Mouse (Mus musculus) CH12.LX (cell line): Measurements from ENCODE around the gene Asb15. TPM values are rescaled to one million over a fixed set of nuclear protein-coding genes. Genes with fewer than 3 reads are reported as not detected.

ENCODE experiments used
- DNase-seq: peaks from one replicate; pipeline ENCODE4 v3.0.0-alpha.2; 2013; ENCODE audit errors: extremely low read depth
- H3K27ac ChIP-seq: 2 replicates; pipeline ENCODE4 v1.5.1; 2012; ENCODE audit warnings: low read depth, mild to moderate bottlenecking, control low read depth, moderate library complexity; ENCODE audit not compliant: insufficient read depth
- H3K27me3 ChIP-seq: replicated peaks from 2 replicates; pipeline ENCODE3; 2012; ENCODE audit warnings: inconsistent platforms
- H3K36me3 ChIP-seq, 2 experiments: replicated peaks in 1 of 2; 2 replicates each; pipeline versions ENCODE3 to v1.6.1; 2012; ENCODE audit warnings: inconsistent platforms in 1 of 2, low read length in 1 of 2, mild to moderate bottlenecking in 1 of 2, mixed read lengths in 1 of 2, moderate library complexity in 1 of 2; ENCODE audit not compliant: control insufficient read depth in 1 of 2, insufficient read depth in 1 of 2
- H3K4me1 ChIP-seq, 2 experiments: 2 replicates each; pipeline ENCODE4 v1.6.1; 2012; ENCODE audit warnings: inconsistent platforms in 1 of 2, moderate library complexity in 1 of 2; ENCODE audit not compliant: insufficient read depth in 2 of 2, control insufficient read depth in 1 of 2
- H3K4me2 ChIP-seq: 2 replicates; pipeline ENCODE4 v1.6.1; 2012; ENCODE audit warnings: low read depth, mild to moderate bottlenecking, control low read depth; ENCODE audit not compliant: poor library complexity, insufficient read depth, severe bottlenecking
- H3K4me3 ChIP-seq, 3 experiments: fragments of 150-350 bp in 1 of 3; sonication (generic) in 1 of 3; replicated peaks in 1 of 3; 2 replicates each; pipeline versions ENCODE3 to v1.5.1; 2011 to 2012; ENCODE audit warnings: low read depth in 2 of 3, low read length in 2 of 3, mild to moderate bottlenecking in 2 of 3, moderate library complexity in 2 of 3, control low read depth in 1 of 3, improper control_type of control experiment in 1 of 3, inconsistent platforms in 1 of 3, mixed read lengths in 1 of 3; ENCODE audit not compliant: poor library complexity in 1 of 3
- H3K79me2 ChIP-seq: replicated peaks from 2 replicates; pipeline ENCODE4 v1.6.1; 2012; ENCODE audit warnings: mild to moderate bottlenecking, moderate library complexity; ENCODE audit not compliant: control insufficient read depth, poor library complexity, insufficient read depth, severe bottlenecking; ENCODE audit errors: extremely low read depth
- H3K9ac ChIP-seq: 2 replicates; pipeline ENCODE4 v1.6.1; 2012; ENCODE audit warnings: low read depth, mild to moderate bottlenecking, control low read depth, moderate library complexity; ENCODE audit not compliant: insufficient read depth
- H3K9me3 ChIP-seq: replicated peaks from 2 replicates; pipeline ENCODE3; 2012; ENCODE audit warnings: low read length, inconsistent platforms, mixed read lengths
- CHD1 ChIP-seq: IDR thresholded peaks from 2 replicates; pipeline ENCODE4 v1.6.1; 2012; ENCODE audit warnings: low read depth, low read length, improper control_type of control experiment, inconsistent platforms
- CTCF ChIP-seq, 2 experiments: IDR thresholded peaks in 1 of 2; conservative IDR thresholded peaks in 1 of 2; 2 replicates each; pipeline ENCODE4 v1.5.1; 2011 to 2012; ENCODE audit warnings: low read depth in 2 of 2, low read length in 2 of 2, improper control_type of control experiment in 1 of 2, inconsistent platforms in 1 of 2, mild to moderate bottlenecking in 1 of 2, moderate library complexity in 1 of 2
- GABPA ChIP-seq: IDR thresholded peaks from 2 replicates; pipeline ENCODE4 v1.6.1; 2012; ENCODE audit warnings: low read depth, low read length, improper control_type of control experiment, inconsistent platforms; ENCODE audit not compliant: insufficient replicate concordance
- JUN ChIP-seq: IDR thresholded peaks from 2 replicates; pipeline ENCODE4 v1.6.1; 2011; ENCODE audit warnings: low read depth, mild to moderate bottlenecking, low read length, improper control_type of control experiment, moderate library complexity; ENCODE audit not compliant: insufficient read depth
- MAX ChIP-seq: IDR thresholded peaks from 2 replicates; pipeline ENCODE4 v1.6.1; 2011; ENCODE audit warnings: low read length, improper control_type of control experiment
- MEF2A ChIP-seq: IDR thresholded peaks from 2 replicates; pipeline ENCODE4 v1.6.1; 2014; ENCODE audit warnings: low read depth, mild to moderate bottlenecking, inconsistent platforms, low read length, improper control_type of control experiment, borderline replicate concordance
- MXI1 ChIP-seq: IDR thresholded peaks from 2 replicates; pipeline ENCODE4 v1.6.1; 2011; ENCODE audit warnings: mild to moderate bottlenecking, low read depth, low read length, improper control_type of control experiment
- MYC ChIP-seq: IDR thresholded peaks from 2 replicates; pipeline ENCODE4 v1.6.1; 2011; ENCODE audit warnings: low read depth, mild to moderate bottlenecking, improper control_type of control experiment, low read length
- POLR2A ChIP-seq: IDR thresholded peaks from 2 replicates; pipeline ENCODE4 v1.6.1; 2011; ENCODE audit warnings: low read depth, mild to moderate bottlenecking, improper control_type of control experiment, low read length
- RAD21 ChIP-seq: IDR thresholded peaks from 2 replicates; pipeline ENCODE4 v1.6.1; 2011; ENCODE audit warnings: low read depth, mild to moderate bottlenecking, low read length, improper control_type of control experiment, moderate library complexity
- RCOR1 ChIP-seq: conservative IDR thresholded peaks from 2 replicates; pipeline ENCODE4 v1.6.1; 2012; ENCODE audit warnings: low read depth, mild to moderate bottlenecking, inconsistent platforms, low read length, improper control_type of control experiment
- SIN3A ChIP-seq: IDR thresholded peaks from 2 replicates; pipeline ENCODE4 v1.6.1; 2012; ENCODE audit warnings: low read length, improper control_type of control experiment, inconsistent platforms
- SMC3 ChIP-seq: IDR thresholded peaks from 2 replicates; pipeline ENCODE4 v1.6.1; 2011; ENCODE audit warnings: low read depth, low read length, improper control_type of control experiment
- ZC3H11A ChIP-seq: IDR thresholded peaks from 2 replicates; pipeline ENCODE4 v1.6.1; 2012; ENCODE audit warnings: low read depth, mild to moderate bottlenecking, inconsistent platforms, low read length, improper control_type of control experiment
- ZMIZ1 ChIP-seq: IDR thresholded peaks from 2 replicates; pipeline ENCODE4 v1.6.1; 2012; ENCODE audit warnings: low read depth, mild to moderate bottlenecking, inconsistent platforms, low read length, improper control_type of control experiment
- ZNF384 ChIP-seq: IDR thresholded peaks from 2 replicates; pipeline ENCODE4 v1.6.1; 2012; ENCODE audit warnings: low read depth, low read length, improper control_type of control experiment, inconsistent platforms
- dilution Hi-C: fragments of 300-500 bp; cut with MboI; formaldehyde crosslinking; loops from 2 replicates; pipeline ENCODE4 v1.14.3; 2020; ENCODE audit warnings: low sequenced_read_pairs; ENCODE audit not compliant: extremely low pct_unique_long_range_greater_than_20kb, extremely low pct_ligation_motif_present
- in situ Hi-C: fragments of 300-500 bp; cut with MboI; formaldehyde crosslinking; loops from 3 replicates; pipeline ENCODE4 v1.14.3; 2019; ENCODE audit warnings: low sequenced_read_pairs, low pct_ligation_motif_present, low pct_unique_long_range_greater_than_20kb, mixed read lengths
- polyA plus RNA-seq: library from polyadenylated mRNA; unstranded; fragments of >175 nt; gene quantifications from 2 replicates; pipeline ENCODE4 v1.2.1, GENCODE M21; 2012; ENCODE audit warnings: low read depth; ENCODE audit not compliant: insufficient read length
- total RNA-seq, 2 experiments: library from RNA; depleted of rRNA; stranded (reverse); fragments of 300-350 nt in 1 of 2; fragments of >200 nt in 1 of 2; gene quantifications; 2 replicates each; pipeline ENCODE4 v1.2.3; 2012 to 2014

Gene Asb15
- total and polyA plus RNA-seq, 3 experiments, result 0.10 TPM; not detected in 2

DNA sequence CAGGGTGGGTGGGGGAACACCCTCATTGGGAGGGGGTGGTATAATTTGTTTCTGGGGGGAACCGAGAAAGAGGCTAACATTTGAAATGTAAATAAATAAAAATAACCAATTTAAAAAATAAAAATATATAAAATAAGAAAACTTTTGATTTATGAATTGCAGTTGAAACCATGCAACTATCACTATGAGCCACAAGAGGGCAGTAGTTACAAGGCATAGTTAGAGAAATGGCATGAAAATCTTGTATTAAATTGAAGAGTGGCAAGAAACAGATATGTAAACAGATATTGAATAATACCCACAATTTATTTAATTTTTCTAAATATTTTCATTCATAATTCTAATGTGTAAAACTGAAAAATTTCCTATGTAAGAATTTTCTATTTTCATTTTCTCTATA lies 37.6 kb upstream of the Asb15 start:
- Histone ChIP-seq H3K4me2 (no peak overlapping the region), H3K9me3 (no peaks in the 10 kb centered on the region), H3K27ac (no peak overlapping the region), H3K9ac (no peak overlapping the region), H3K27me3 (no peaks in the 10 kb centered on the region), H3K4me1 (peaks cover 0 to 14% of the 10 kb centered on the region in 2 experiments; a peak in 2 of 4 replicates), H3K36me3 (no peaks in the 10 kb centered on the region), H3K79me2 (no peaks in the 10 kb centered on the region), H3K4me3 (no peak overlapping the region)
- DNase-seq, result peak; percentile 11
- in situ Hi-C loops, result no loop called here
- dilution Hi-C loops, result no loop called here
- TF ChIP-seq MXI1, result no peak
- 0 out of 2 replicates have a peak, but pooled peaks have one; percentile 16 for TF ChIP-seq MYC
- peak; percentile 56 for TF ChIP-seq SMC3
- no peak for TF ChIP-seq JUN
- peak; percentile 80 for TF ChIP-seq RAD21
- TF ChIP-seq ZC3H11A, result peak; percentile 16; the same call in 1 of the 2 replicates
- no peak for TF ChIP-seq GABPA
- TF ChIP-seq CTCF (conservative IDR thresholded peaks at IDR 0.05 in 1 of 2, IDR thresholded peaks at IDR 0.05 in 1 of 2; ENCODE audit: low read depth in 2 of 2, low read length in 2 of 2), result peak in 1 of 2 experiments; percentile 78; a peak in 3 of 4 replicates

DNA sequence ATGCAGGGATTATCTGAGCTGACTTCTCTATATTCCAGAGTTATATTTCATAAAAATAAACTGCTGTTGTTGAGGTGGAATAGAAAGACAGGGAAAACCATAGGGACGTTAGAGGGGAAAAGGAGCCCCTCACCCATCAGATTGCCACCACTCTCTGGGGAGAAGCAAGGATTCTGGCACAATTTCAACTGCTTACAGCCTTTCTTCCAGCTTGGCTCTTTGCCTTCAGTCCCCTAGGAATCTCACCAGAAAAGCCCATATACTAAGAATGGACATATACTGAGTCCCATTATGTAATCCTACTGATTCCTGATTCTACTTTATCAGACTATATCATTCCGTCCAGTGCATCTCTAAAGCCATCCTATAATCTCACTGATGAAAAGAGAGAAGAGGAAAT lies 23.8 kb upstream of the Asb15 start:
- Histone ChIP-seq H3K9me3 (no peaks in the 10 kb centered on the region), H3K9ac (no peak overlapping the region), H3K4me2 (no peak overlapping the region), H3K27me3 (no peaks in the 10 kb centered on the region), H3K4me1 (no peaks in the 10 kb centered on the region), H3K36me3 (no peaks in the 10 kb centered on the region), H3K4me3 (no peak overlapping the region), H3K27ac (no peak overlapping the region), H3K79me2 (no peaks in the 10 kb centered on the region)
- TF ChIP-seq RCOR1 (no peak), SMC3 (no peak), SIN3A (no peak), ZC3H11A (no peak), ZMIZ1 (no peak), CHD1 (no peak), ZNF384 (no peak), MAX (no peak), MEF2A (no peak), POLR2A (no peak)
- in situ Hi-C loops, result no loop called here
- dilution Hi-C loops, result no loop called here
- no peak for DNase-seq
